Mouse (Mus musculus): ENCODE measurements around the gene Atg4b.

Atg4b gene

GRCm38 (mm10) chr1:93751290-93751689 lies at the start of gene Atg4b:
Gene Atg4b, plus strand, starts transcription at chr1:93751500.
- no peak for ATAC-seq (ENCODE audit: low TSS enrichment)

- ATAC-seq (ENCODE audit: low TSS enrichment) = no peak
Observed at GRCm38 (mm10) chr1:93702106-93702505, 49.2 kb upstream of the Atg4b start.

- no peak for ATAC-seq (ENCODE audit: low TSS enrichment)
Observed at GRCm38 (mm10) chr1:93703472-93704048, 47.7 kb upstream of the Atg4b start.

GRCm38 (mm10) chr1:93704341-93704740 lies 47.0 kb upstream of the Atg4b start:
- ATAC-seq (ENCODE audit: low TSS enrichment) = no peak

GRCm38 (mm10) chr1:93705389-93705788 lies 45.9 kb upstream of the Atg4b start:
- no peak for ATAC-seq (ENCODE audit: low TSS enrichment)

- no peak for ATAC-seq (ENCODE audit: low TSS enrichment)
Observed at GRCm38 (mm10) chr1:93716166-93716565, 35.1 kb upstream of the Atg4b start.

- no peak for ATAC-seq (ENCODE audit: low TSS enrichment)
Observed at GRCm38 (mm10) chr1:93721557-93721956, 29.7 kb upstream of the Atg4b start.

- ATAC-seq (ENCODE audit: low TSS enrichment) = no peak
Observed at GRCm38 (mm10) chr1:93724623-93725022, 26.7 kb upstream of the Atg4b start.

- ATAC-seq (ENCODE audit: low TSS enrichment) = peak; percentile 31
Observed at GRCm38 (mm10) chr1:93725665-93726064, 25.6 kb upstream of the Atg4b start.

- 0 out of 2 replicates have a peak, but pooled peaks have one; percentile 10 for ATAC-seq (ENCODE audit: low TSS enrichment)
Observed at GRCm38 (mm10) chr1:93726116-93726515, 25.2 kb upstream of the Atg4b start.

GRCm38 (mm10) chr1:93726974-93727373 lies 24.3 kb upstream of the Atg4b start:
- ATAC-seq (ENCODE audit: low TSS enrichment) = peak; percentile 80

- ATAC-seq (ENCODE audit: low TSS enrichment) = no peak
Observed at GRCm38 (mm10) chr1:93731103-93731502, 20.2 kb upstream of the Atg4b start.

- peak; percentile 83 for ATAC-seq (ENCODE audit: low TSS enrichment)
Observed at GRCm38 (mm10) chr1:93731880-93732281, 19.4 kb upstream of the Atg4b start.

GRCm38 (mm10) chr1:93735859-93736258 lies 15.4 kb upstream of the Atg4b start:
- ATAC-seq (ENCODE audit: low TSS enrichment) = no peak

- no peak for ATAC-seq (ENCODE audit: low TSS enrichment)
Observed at GRCm38 (mm10) chr1:93737711-93738110, 13.6 kb upstream of the Atg4b start.

GRCm38 (mm10) chr1:93740671-93741070 lies 10.6 kb upstream of the Atg4b start:
- ATAC-seq (ENCODE audit: low TSS enrichment) = no peak

GRCm38 (mm10) chr1:93741987-93742386 lies 9.3 kb upstream of the Atg4b start:
- no peak for ATAC-seq (ENCODE audit: low TSS enrichment)

- ATAC-seq (ENCODE audit: low TSS enrichment) = no peak
Observed at GRCm38 (mm10) chr1:93742910-93743309, 8.4 kb upstream of the Atg4b start.

- no peak for ATAC-seq (ENCODE audit: low TSS enrichment)
Observed at GRCm38 (mm10) chr1:93746179-93746578, 5.1 kb upstream of the Atg4b start.

- no peak for ATAC-seq (ENCODE audit: low TSS enrichment)
Observed at GRCm38 (mm10) chr1:93748539-93748938, 2.8 kb upstream of the Atg4b start.

GRCm38 (mm10) chr1:93753911-93754572 lies 2.7 kb downstream of the Atg4b start:
- peak; percentile 29 for ATAC-seq (ENCODE audit: low TSS enrichment)

GRCm38 (mm10) chr1:93754573-93755290 lies 3.4 kb downstream of the Atg4b start, which contains the start of gene Thap4:
Gene Thap4, minus strand, starts transcription at chr1:93754864.
- ATAC-seq (ENCODE audit: low TSS enrichment) = peak; percentile 89

GRCm38 (mm10) chr1:93755291-93755610 lies 4.0 kb downstream of the Atg4b start:
- no peak; the same call in 1 of the 2 replicates for ATAC-seq (ENCODE audit: low TSS enrichment)
